Mouse (Mus musculus) heart, embryonic 11.5 days (tissue): ENCODE data around the gene Gm4871. TPM values are rescaled to one million over a fixed set of nuclear protein-coding genes. Genes with fewer than 3 reads are reported as not detected.
"Not testable (repeated sequence)": the region's sequence is repeated elsewhere in the genome, so short reads cannot be mapped to it uniquely, and the experiment has no call there.

ENCODE experiments used
- ATAC-seq: fragments of 200-750 bp; cut with Nextera tagmentation; replicated peaks from 2 replicates; pipeline ENCODE4 v1.8.0; 2017; ENCODE audit warnings: moderate library complexity; ENCODE audit not compliant: insufficient number of reproducible peaks, low FRiP score, low TSS enrichment
- H3K27ac ChIP-seq: fragments of 300-500 bp; sonication (generic); 2 replicates; pipeline ENCODE4 v1.5.1; 2014; ENCODE audit warnings: mild to moderate bottlenecking, low read depth, low read length
- H3K27me3 ChIP-seq: fragments of 300-500 bp; sonication (generic); 2 replicates; pipeline ENCODE4 v1.6.1; 2014; ENCODE audit warnings: mild to moderate bottlenecking, low read length, mixed read lengths; ENCODE audit not compliant: control insufficient read depth, insufficient read depth
- H3K36me3 ChIP-seq: fragments of 300-500 bp; sonication (generic); 2 replicates; pipeline ENCODE4 v1.6.1; 2014; ENCODE audit warnings: mild to moderate bottlenecking, low read length, moderate library complexity, mixed read lengths; ENCODE audit not compliant: control insufficient read depth, insufficient read depth
- H3K4me1 ChIP-seq: fragments of 300-500 bp; sonication (generic); 2 replicates; pipeline ENCODE4 v1.6.1; 2014; ENCODE audit warnings: low read length; ENCODE audit not compliant: control insufficient read depth, insufficient read depth
- H3K4me2 ChIP-seq: fragments of 300-500 bp; sonication (generic); 2 replicates; pipeline ENCODE4 v1.6.1; 2014; ENCODE audit warnings: mild to moderate bottlenecking, moderate library complexity
- H3K4me3 ChIP-seq: fragments of 300-500 bp; sonication (generic); 2 replicates; pipeline ENCODE4 v1.5.1; 2014; ENCODE audit warnings: low read depth, low read length
- H3K9ac ChIP-seq: fragments of 300-500 bp; sonication (generic); 2 replicates; pipeline ENCODE4 v1.6.1; 2014; ENCODE audit warnings: mild to moderate bottlenecking, low read depth, low read length, moderate library complexity
- H3K9me3 ChIP-seq: fragments of 300-500 bp; sonication (generic); replicated peaks from 2 replicates; pipeline ENCODE4 v1.6.1; 2016; ENCODE audit warnings: low read length; ENCODE audit not compliant: control insufficient read depth
- WGBS: fragments of 180-500 bp; shearing (Covaris S2); extraction: QIAGEN DNeasy Blood & Tissue Kit; methylation state at CpG from one replicate; pipeline ENCODE4 v1.1.7; 2014; ENCODE audit not compliant: insufficient replicate concordance; 5-methylcytosine and 5-hydroxymethylcytosine counted together
- polyA plus RNA-seq: library from polyadenylated mRNA; unstranded; fragments of >200 nt; fragmentation: Nextera tagmentation; extraction: Ambion mirVana; gene quantifications from 2 replicates; pipeline ENCODE4 v1.2.1, GENCODE M21; 2014

Gm4871 gene
- polyA plus RNA-seq, 1 experiment from 2014 or later, result not detected

- Histone ChIP-seq H3K27me3 (no peaks in the 10 kb centered on the region), H3K4me1 (no peaks in the 10 kb centered on the region; the same call in 1 of the 2 replicates), H3K9ac (no peak overlapping the region), H3K4me2 (no peak overlapping the region), H3K9me3 (no peaks in the 10 kb centered on the region), H3K27ac (no peak overlapping the region), H3K36me3 (no peaks in the 10 kb centered on the region), H3K4me3 (no peak overlapping the region)
- 78% methylated on average over 8 of the region's 8 CpGs for WGBS
- no peak for ATAC-seq
Measured at GRCm38 (mm10) chr5:145057907-145058306, 25.4 kb upstream of the Gm4871 start.

GRCm38 (mm10) chr5:145054187-145054586 is 21.6 kb upstream of the Gm4871 start:
- not testable (repeated sequence) for ATAC-seq, H3K4me1 ChIP-seq, H3K4me2 ChIP-seq, H3K9ac ChIP-seq, H3K36me3 ChIP-seq, H3K27me3 ChIP-seq, H3K4me3 ChIP-seq, H3K9me3 ChIP-seq, H3K27ac ChIP-seq
- 26% methylated on average over 3 of the region's 3 CpGs for WGBS

- not testable (repeated sequence) for H3K9ac ChIP-seq, ATAC-seq, H3K4me1 ChIP-seq, H3K9me3 ChIP-seq, H3K4me3 ChIP-seq, H3K27me3 ChIP-seq, H3K27ac ChIP-seq, H3K4me2 ChIP-seq, H3K36me3 ChIP-seq
- 48% methylated on average over 3 of the region's 3 CpGs for WGBS
Measured at GRCm38 (mm10) chr5:145042690-145043089, 10.1 kb upstream of the Gm4871 start, which contains the start of gene 1700018F24Rik. TSS of gene 1700018F24Rik (plus strand) at chr5:145042990.

GRCm38 (mm10) chr5:145041628-145042027 is 9.1 kb upstream of the Gm4871 start:
- no peak for ATAC-seq
- no peaks in the 10 kb centered on the region for H3K27me3 ChIP-seq
- no peaks in the 10 kb centered on the region for H3K9me3 ChIP-seq
- whole genome bisulfite sequencing, result 44% methylated on average over 4 of the region's 4 CpGs
- no peak overlapping the region for H3K4me2 ChIP-seq
- H3K4me3 ChIP-seq, result no peak overlapping the region
- no peaks in the 10 kb centered on the region for H3K36me3 ChIP-seq
- no peak overlapping the region for H3K9ac ChIP-seq
- H3K27ac ChIP-seq, result no peak overlapping the region
- no peaks in the 10 kb centered on the region for H3K4me1 ChIP-seq

GRCm38 (mm10) chr5:145030476-145030875 is 2.1 kb downstream of the Gm4871 start:
- not testable (repeated sequence) for H3K4me1 ChIP-seq, ATAC-seq, H3K4me3 ChIP-seq, H3K4me2 ChIP-seq, H3K9me3 ChIP-seq, H3K27ac ChIP-seq, H3K9ac ChIP-seq, H3K27me3 ChIP-seq, H3K36me3 ChIP-seq
- WGBS, result 82% methylated on average over 1 of the region's 1 CpGs

- not testable (repeated sequence) for H3K27me3 ChIP-seq, H3K4me1 ChIP-seq, H3K4me3 ChIP-seq, H3K9me3 ChIP-seq, H3K9ac ChIP-seq, ATAC-seq, H3K4me2 ChIP-seq, H3K36me3 ChIP-seq, H3K27ac ChIP-seq
- 19% methylated on average over 1 of the region's 1 CpGs for WGBS
Measured at GRCm38 (mm10) chr5:145020712-145021111, 11.8 kb downstream of the Gm4871 start.

GRCm38 (mm10) chr5:145020254-145020653 is 12.3 kb downstream of the Gm4871 start:
- H3K27me3 ChIP-seq, H3K36me3 ChIP-seq, H3K27ac ChIP-seq, H3K9me3 ChIP-seq, ATAC-seq, H3K4me1 ChIP-seq, H3K4me2 ChIP-seq, H3K9ac ChIP-seq, H3K4me3 ChIP-seq: not testable (repeated sequence)
- whole genome bisulfite sequencing, result 25% methylated on average over 1 of the region's 1 CpGs

- H3K4me1 ChIP-seq, H3K27ac ChIP-seq, H3K4me3 ChIP-seq, H3K27me3 ChIP-seq, H3K9me3 ChIP-seq, H3K9ac ChIP-seq, H3K4me2 ChIP-seq, ATAC-seq, H3K36me3 ChIP-seq: not testable (repeated sequence)
- WGBS, result 30% methylated on average over 2 of the region's 2 CpGs
Measured at GRCm38 (mm10) chr5:145016761-145017160, 15.8 kb downstream of the Gm4871 start.

GRCm38 (mm10) chr5:145014278-145014677 is 18.3 kb downstream of the Gm4871 start:
- WGBS, result 83% methylated on average over 1 of the region's 1 CpGs
- H3K4me3 ChIP-seq, result no peak overlapping the region
- peaks cover 5% of the 10 kb centered on the region; the same call in 1 of the 2 replicates for H3K4me1 ChIP-seq
- H3K9me3 ChIP-seq, result no peaks in the 10 kb centered on the region
- no peak overlapping the region for H3K4me2 ChIP-seq
- H3K9ac ChIP-seq, result no peak overlapping the region
- H3K27ac ChIP-seq, result no peak overlapping the region
- H3K27me3 ChIP-seq, result no peaks in the 10 kb centered on the region
- no peaks in the 10 kb centered on the region for H3K36me3 ChIP-seq
- no peak for ATAC-seq
